Mouse (Mus musculus) mesoderm, embryonic 11.5 days (tissue): ENCODE results near the gene Fam186b.

ENCODE experiments used
- DNase-seq: peaks from one replicate; pipeline ENCODE4 v3.0.0-alpha.2; 2012; ENCODE audit warnings: low read depth, low spot score

The Fam186b gene

GRCm38 (mm10) chr15:99224208-99224911 is 71.3 kb downstream of the Fam186b start, which contains the start of gene Kcnh3:
Gene Kcnh3, plus strand, starts transcription at chr15:99224861.
- DNase-seq, result peak; percentile 50

- DNase-seq, result peak; percentile 37
Observed at GRCm38 (mm10) chr15:99223585-99224207, 72.0 kb downstream of the Fam186b start.

GRCm38 (mm10) chr15:99222794-99223584 is 72.7 kb downstream of the Fam186b start:
- DNase-seq, result no peak

- peak; percentile 56 for DNase-seq
Observed at GRCm38 (mm10) chr15:99221315-99221952, 74.3 kb downstream of the Fam186b start.
